Mouse (Mus musculus) hindbrain, postnatal 0 days (tissue): ENCODE results near the gene Fam163b. TPM values are rescaled to one million over a fixed set of nuclear protein-coding genes. Genes with fewer than 3 reads are reported as not detected.

ENCODE experiments used
- ATAC-seq: fragments of 200-750 bp; cut with Nextera tagmentation; 2 replicates; pipeline ENCODE4 v1.8.0; 2017; ENCODE audit warnings: mild to moderate bottlenecking, moderate TSS enrichment, moderate library complexity
- DNase-seq: peaks from one replicate; pipeline ENCODE4 v3.0.0-alpha.2; 2015; ENCODE audit warnings: low spot score
- H3K27ac ChIP-seq: fragments of 300-500 bp; sonication (generic); 2 replicates; pipeline ENCODE4 v1.5.1; 2014; ENCODE audit warnings: mild to moderate bottlenecking
- H3K27me3 ChIP-seq: fragments of 300-500 bp; sonication (generic); 2 replicates; pipeline ENCODE4 v1.6.1; 2014; ENCODE audit warnings: low read length, mixed read lengths; ENCODE audit not compliant: insufficient read depth
- H3K36me3 ChIP-seq: fragments of 300-500 bp; sonication (generic); 2 replicates; pipeline ENCODE4 v1.6.1; 2014; ENCODE audit warnings: low read length, mixed read lengths; ENCODE audit not compliant: insufficient read depth
- H3K4me1 ChIP-seq: fragments of 300-500 bp; sonication (generic); 2 replicates; pipeline ENCODE4 v1.6.1; 2014; ENCODE audit warnings: antibody characterized with exemption, low read length, mixed read lengths; ENCODE audit not compliant: insufficient read depth
- H3K4me2 ChIP-seq: fragments of 300-500 bp; sonication (generic); 2 replicates; pipeline ENCODE4 v1.6.1; 2014; ENCODE audit warnings: low read depth, mild to moderate bottlenecking, low read length, moderate library complexity, mixed read lengths
- H3K4me3 ChIP-seq: fragments of 300-500 bp; sonication (generic); 2 replicates; pipeline ENCODE4 v1.5.1; 2014; ENCODE audit warnings: low read length
- H3K9ac ChIP-seq: fragments of 300-500 bp; sonication (generic); replicated peaks from 2 replicates; pipeline ENCODE4 v1.6.1; 2014; ENCODE audit warnings: mild to moderate bottlenecking, low read length, moderate library complexity, mixed read lengths
- H3K9me3 ChIP-seq: fragments of 300-500 bp; sonication (generic); 2 replicates; pipeline ENCODE4 v1.6.1; 2016; ENCODE audit warnings: low read length, mixed read lengths
- CTCF ChIP-seq: IDR thresholded peaks from 2 replicates; pipeline ENCODE4 v1.5.1; 2016; ENCODE audit warnings: antibody characterized with exemption, control low read depth, low read depth
- WGBS: fragments of 180-500 bp; shearing (Covaris S2); extraction: QIAGEN DNeasy Blood & Tissue Kit; methylation state at CpG from one replicate; pipeline ENCODE4 v1.1.7; 2014; 5-methylcytosine and 5-hydroxymethylcytosine counted together
- polyA plus RNA-seq: library from polyadenylated mRNA; unstranded; fragments of >200 nt; fragmentation: Nextera tagmentation; extraction: Ambion mirVana; gene quantifications from 2 replicates; pipeline ENCODE4 v1.2.1, GENCODE M21; 2015
- total RNA-seq: library from RNA; depleted of rRNA; stranded (reverse); fragments of >200 nt; gene quantifications from 2 replicates; pipeline ENCODE4 v1.2.3, GENCODE M21; 2014

The Fam163b gene
- total and polyA plus RNA-seq, 2 experiments from 2014 or later, result 8.5 to 10.3 TPM

DNA sequence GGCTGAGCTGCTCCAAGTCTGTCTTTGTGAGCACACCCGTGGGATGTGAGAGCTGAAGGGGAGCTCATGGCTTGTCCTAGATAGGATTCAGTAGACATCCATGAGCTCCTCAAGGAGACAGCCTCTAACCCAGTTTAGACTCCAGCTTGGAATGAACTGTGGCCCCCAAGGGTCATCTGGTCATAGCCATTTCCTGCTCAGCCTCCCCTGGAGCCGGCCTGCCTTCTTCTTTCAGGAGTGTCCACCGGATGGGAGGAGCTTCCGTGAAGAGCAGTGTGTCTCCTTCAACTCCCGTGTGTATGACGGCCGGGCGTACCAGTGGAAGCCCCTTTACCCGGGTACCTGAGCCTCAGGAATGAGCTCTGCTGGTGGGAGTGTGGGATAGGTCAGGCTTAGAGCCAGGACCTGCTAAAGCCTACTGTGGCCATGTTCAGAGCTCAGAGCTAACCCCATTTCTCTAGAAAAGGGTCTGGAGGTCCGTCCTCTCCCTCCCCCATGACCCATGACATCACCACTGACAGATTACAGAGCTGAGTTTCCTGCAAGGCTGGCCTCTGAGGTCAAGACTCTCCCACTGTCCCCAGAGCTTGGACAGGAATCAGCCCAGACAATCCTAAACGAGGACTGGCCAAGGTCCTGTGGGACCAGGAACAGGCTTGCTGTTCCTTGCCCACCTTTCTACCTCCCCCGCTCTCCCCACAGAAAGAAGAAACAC is 58.4 kb downstream of the Fam163b start:
- Histone ChIP-seq H3K4me2 (no peak overlapping the region), H3K9me3 (no peaks in the 10 kb centered on the region), H3K4me1 (peaks cover 17% of the 10 kb centered on the region; the same call in 1 of the 2 replicates), H3K27me3 (no peaks in the 10 kb centered on the region), H3K4me3 (no peak overlapping the region), H3K36me3 (no peaks in the 10 kb centered on the region), H3K9ac (no peak overlapping the region), H3K27ac (no peak overlapping the region)
- TF ChIP-seq CTCF, result no peak
- DNase-seq (no peak), ATAC-seq (no peak)
- WGBS, result 79% methylated on average over 12 of the region's 12 CpGs

DNA sequence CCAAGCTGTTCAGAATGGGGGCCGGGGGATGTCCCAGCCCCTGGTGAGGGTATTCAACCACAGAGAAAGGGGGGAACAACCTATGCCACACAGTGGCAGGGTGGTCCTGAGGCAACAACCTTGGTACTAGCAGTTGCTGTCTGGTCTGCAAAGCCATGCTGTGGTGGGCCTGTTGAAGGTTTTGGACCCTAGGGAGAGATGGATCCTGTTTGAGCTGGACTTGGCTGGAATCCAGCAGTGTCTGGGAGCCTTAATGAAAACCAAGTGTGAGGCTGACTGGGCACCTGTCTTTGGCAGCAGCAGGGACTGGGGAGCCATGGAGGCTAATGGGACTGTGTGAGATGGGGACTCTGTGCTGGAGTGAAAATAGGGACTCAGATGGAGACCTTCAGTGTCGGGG is 62.6 kb downstream of the Fam163b start:
- ATAC-seq, result peak; percentile 28
- Histone ChIP-seq H3K27me3 (no peaks in the 10 kb centered on the region), H3K9ac (0 out of 2 replicates have a peak overlapping the region, but pooled peaks have one; percentile 3), H3K4me3 (no peak overlapping the region), H3K36me3 (no peaks in the 10 kb centered on the region), H3K4me1 (peaks cover 37% of the 10 kb centered on the region), H3K4me2 (peak overlapping the region; percentile 34), H3K27ac (peak overlapping the region; percentile 60; the same call in 1 of the 2 replicates), H3K9me3 (no peaks in the 10 kb centered on the region)
- 36% methylated on average over 2 of the region's 2 CpGs for WGBS
- peak; percentile 77 for DNase-seq
- no peak for TF ChIP-seq CTCF

DNA sequence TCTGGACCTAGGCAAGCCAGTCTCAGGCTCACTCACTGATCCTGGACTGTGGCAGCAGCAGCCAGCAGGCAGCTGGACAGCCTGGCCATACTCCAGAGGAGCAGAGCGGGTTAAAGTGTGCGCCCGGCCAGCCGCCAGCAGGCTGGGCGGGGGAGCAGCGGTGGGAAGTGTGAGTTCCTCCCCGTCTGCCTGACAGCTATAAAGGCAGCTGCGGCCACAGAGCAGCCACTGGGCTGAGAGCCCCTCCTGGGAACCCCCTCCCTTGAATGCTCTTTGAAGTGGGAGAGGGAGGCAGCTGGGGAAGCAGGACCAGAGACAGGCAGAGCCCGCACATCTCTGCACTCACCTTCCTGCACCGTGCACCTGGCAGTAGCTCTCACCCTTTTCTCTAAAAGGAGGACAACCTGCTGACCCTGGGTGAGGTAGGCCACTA is 63.1 kb downstream of the Fam163b start, which contains the start of gene Adamtsl2:
Gene Adamtsl2, plus strand, starts transcription at position 228 of the 433 bp plus-strand sequence.
- no peaks in the 10 kb centered on the region for H3K9me3 ChIP-seq
- peak within 1 kb of the TSS; percentile 34 for H3K4me2 ChIP-seq
- H3K4me3 ChIP-seq, result no peak within 1 kb of the TSS
- DNase-seq, result peak; percentile 91
- WGBS, result 7% methylated on average over 10 of the region's 10 CpGs
- H3K36me3 ChIP-seq, result no peaks in the 10 kb centered on the region
- H3K27me3 ChIP-seq, result no peaks in the 10 kb centered on the region
- 0 out of 2 replicates have a peak within 1 kb of the TSS, but pooled peaks have one; percentile 3 for H3K9ac ChIP-seq
- TF ChIP-seq CTCF, result peak; percentile 13; the same call in 1 of the 2 replicates
- H3K4me1 ChIP-seq, result peaks cover 38% of the 10 kb centered on the region
- ATAC-seq, result peak; percentile 83
- peak within 1 kb of the TSS; percentile 60; the same call in 1 of the 2 replicates for H3K27ac ChIP-seq

DNA sequence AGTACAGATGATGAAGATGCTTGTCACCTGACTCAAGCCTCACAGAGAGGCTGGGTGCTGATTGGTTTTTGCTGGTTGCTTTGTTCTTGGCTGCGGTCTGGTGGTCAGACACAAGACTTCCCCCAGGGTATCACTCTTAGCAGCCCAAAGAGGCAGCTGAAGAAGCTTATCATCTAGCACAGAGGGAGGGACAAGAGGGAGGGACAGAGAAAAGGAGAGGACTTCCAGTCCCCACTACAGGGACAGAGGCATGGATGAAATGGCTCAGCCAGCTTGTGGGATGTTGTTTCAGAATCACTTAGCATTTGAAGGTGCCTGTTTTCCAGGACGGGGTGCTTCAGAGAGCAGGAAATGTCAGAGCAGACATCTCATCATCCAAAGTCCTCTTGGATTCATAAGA is 64.0 kb downstream of the Fam163b start:
- Histone ChIP-seq H3K36me3 (no peaks in the 10 kb centered on the region), H3K9ac (no peak overlapping the region), H3K4me1 (peaks cover 38% of the 10 kb centered on the region), H3K27ac (no peak overlapping the region), H3K27me3 (no peaks in the 10 kb centered on the region), H3K9me3 (no peaks in the 10 kb centered on the region), H3K4me2 (no peak overlapping the region), H3K4me3 (no peak overlapping the region)
- no peak for TF ChIP-seq CTCF
- 29% methylated on average over 2 of the region's 2 CpGs for WGBS
- ATAC-seq, result no peak
- no peak for DNase-seq

DNA sequence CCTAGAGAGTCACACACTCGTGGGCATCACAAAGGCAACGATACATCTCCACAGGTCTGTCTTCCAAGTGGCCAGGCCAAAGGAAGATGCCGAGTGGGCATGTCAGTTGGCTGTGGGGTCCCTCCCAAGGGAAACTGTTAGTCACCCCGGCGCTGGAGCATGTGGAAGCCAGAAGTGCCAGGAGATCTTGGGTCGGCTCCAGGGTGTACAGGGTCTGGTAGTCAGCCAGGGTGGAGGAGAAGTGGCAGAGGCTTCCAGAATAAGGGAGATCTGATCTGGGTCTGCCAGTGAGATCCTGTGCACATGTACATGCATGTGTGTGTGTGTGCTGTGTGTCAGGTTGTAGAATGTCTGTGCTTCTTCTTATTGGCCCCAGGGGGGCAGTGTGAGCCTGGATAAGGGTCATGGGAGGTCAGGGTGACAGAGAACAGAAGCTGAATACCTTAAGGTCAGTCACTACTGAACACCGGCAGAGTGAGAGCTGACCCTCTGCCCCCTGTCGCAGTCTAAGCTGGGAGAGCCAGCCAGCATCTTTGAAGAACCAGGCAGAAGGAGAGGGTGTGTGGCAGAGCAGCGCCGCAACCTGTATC is 64.5 kb downstream of the Fam163b start:
- H3K9ac ChIP-seq, result no peak overlapping the region
- ATAC-seq, result no peak
- WGBS, result 42% methylated on average over 10 of the region's 10 CpGs
- no peak overlapping the region for H3K27ac ChIP-seq
- DNase-seq, result peak; percentile 40
- H3K36me3 ChIP-seq, result no peaks in the 10 kb centered on the region
- TF ChIP-seq CTCF, result peak; percentile 45
- peaks cover 38% of the 10 kb centered on the region for H3K4me1 ChIP-seq
- no peaks in the 10 kb centered on the region for H3K27me3 ChIP-seq
- H3K9me3 ChIP-seq, result no peaks in the 10 kb centered on the region
- no peak overlapping the region for H3K4me2 ChIP-seq
- H3K4me3 ChIP-seq, result no peak overlapping the region

DNA sequence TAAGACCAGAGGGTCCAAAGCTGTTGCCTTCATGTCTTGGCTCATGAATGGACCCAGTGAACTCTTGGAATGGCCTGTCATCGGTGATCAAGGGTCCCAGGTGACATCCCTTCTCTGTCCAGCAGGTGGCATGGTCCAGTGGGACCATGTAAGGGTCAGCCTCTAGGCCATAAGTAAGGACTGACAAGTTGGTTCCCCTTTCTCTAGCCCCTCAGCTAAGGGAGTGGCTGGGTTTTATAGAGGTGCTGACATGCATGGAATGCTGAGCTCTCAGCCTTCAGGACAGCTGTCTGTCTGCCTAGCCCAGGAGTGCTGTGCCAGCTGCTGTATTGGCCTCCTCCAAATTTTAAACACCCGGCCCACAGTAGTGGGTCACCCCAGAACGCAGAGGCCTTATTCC is 66.8 kb downstream of the Fam163b start:
- Histone ChIP-seq H3K9ac (no peak overlapping the region), H3K9me3 (no peaks in the 10 kb centered on the region), H3K4me2 (no peak overlapping the region), H3K27ac (no peak overlapping the region), H3K4me3 (no peak overlapping the region), H3K36me3 (no peaks in the 10 kb centered on the region), H3K27me3 (no peaks in the 10 kb centered on the region), H3K4me1 (peaks cover 48% of the 10 kb centered on the region)
- 71% methylated on average over 3 of the region's 3 CpGs for WGBS
- peak; percentile 72 for TF ChIP-seq CTCF
- ATAC-seq (no peak), DNase-seq (peak; percentile 51)
